Mouse (Mus musculus) heart, adult 2 months (tissue): ENCODE measurements around the gene Naa15.

Source experiments
- CTCF ChIP-seq: fragments of 200-600 bp; IDR thresholded peaks from 2 replicates; pipeline ENCODE4 v1.8.1; 2022; ENCODE audit warnings: antibody characterized with exemption, mild to moderate bottlenecking, moderate library complexity
- EP300 ChIP-seq: fragments of 200-500 bp; IDR thresholded peaks from 2 replicates; pipeline ENCODE4 v1.6.1; 2011; ENCODE audit warnings: low read depth, low read length, control low read depth; ENCODE audit not compliant: insufficient read depth

DNA sequence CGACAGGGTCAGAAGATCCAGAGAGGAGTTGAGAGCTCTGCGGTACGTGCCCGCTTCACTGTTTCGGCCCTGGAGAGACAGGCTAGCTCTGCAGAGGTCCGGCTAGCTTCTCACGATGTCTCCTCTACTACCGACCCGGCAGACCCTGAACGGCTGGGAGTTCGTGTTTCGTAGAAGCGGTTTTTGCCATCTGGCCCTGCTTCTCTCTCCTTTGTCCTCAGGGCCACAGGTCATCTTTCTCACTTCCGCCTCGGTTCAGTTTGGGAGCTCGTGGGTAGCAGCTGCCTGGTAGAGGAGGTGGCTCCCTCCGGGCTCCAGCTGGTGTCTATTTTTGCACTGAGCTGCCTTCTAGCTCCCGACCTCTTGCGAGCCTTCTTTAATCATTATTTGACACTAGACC, 90.5 kb downstream of the Naa15 start:
- TF ChIP-seq EP300 (no peak), CTCF (no peak)
